Mouse (Mus musculus): ENCODE results near the gene Fxyd7.

Fxyd7 gene

GRCm38 (mm10) chr7:31008175-31008574 is 43.1 kb downstream of the Fxyd7 start:
- DNase-seq (ENCODE audit: low read depth, low spot score) = no peak

- DNase-seq (ENCODE audit: low read depth, low spot score) = no peak
Measured at GRCm38 (mm10) chr7:31007775-31008174, 43.5 kb downstream of the Fxyd7 start.

- peak; percentile 13 for DNase-seq (ENCODE audit: low read depth, low spot score)
Measured at GRCm38 (mm10) chr7:31002650-31003049, 48.6 kb downstream of the Fxyd7 start.

- peak; percentile 89 for DNase-seq (ENCODE audit: low read depth, low spot score)
Measured at GRCm38 (mm10) chr7:31000505-31001020, 50.7 kb downstream of the Fxyd7 start.

- DNase-seq (ENCODE audit: low read depth, low spot score) = peak; percentile 24
Measured at GRCm38 (mm10) chr7:30996491-30996890, 54.8 kb downstream of the Fxyd7 start.

GRCm38 (mm10) chr7:30993986-30994385 is 57.3 kb downstream of the Fxyd7 start:
- no peak for DNase-seq (ENCODE audit: low read depth, low spot score)
